Mouse (Mus musculus): Measurements from ENCODE around the gene Calcrl. TPM values are rescaled to one million over a fixed set of nuclear protein-coding genes. Genes with fewer than 3 reads are reported as not detected.
A peak's percentile ranks its signal among the peaks of the same experiment; 100 is the strongest.
"Not testable (repeated sequence)": the region's sequence is repeated elsewhere in the genome, so short reads cannot be mapped to it uniquely, and the experiment has no call there.

Calcrl gene
- polyA plus RNA-seq, 1 experiment from 2014 or later, result 23.0 TPM

DNA sequence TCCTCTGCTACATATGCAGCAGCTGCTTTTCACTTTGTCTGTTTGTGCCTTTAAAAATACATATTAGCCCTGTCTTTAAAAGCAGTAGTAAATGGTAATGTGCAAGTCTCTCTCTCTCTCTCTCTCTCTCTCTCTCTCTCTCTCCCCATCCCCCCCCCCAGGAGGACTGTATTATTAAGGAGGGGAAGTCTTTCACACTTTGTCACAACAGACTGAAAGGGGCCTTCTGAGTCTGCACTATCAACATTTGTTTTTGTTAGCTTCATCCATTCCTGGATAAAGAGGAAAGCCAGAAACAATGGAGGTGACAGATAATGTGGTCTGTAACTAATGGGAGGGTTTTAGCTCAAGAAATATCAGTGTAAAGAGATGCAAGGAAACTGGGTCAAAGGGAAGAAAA is 36.1 kb downstream of the Calcrl start:
- DNase-seq (ENCODE audit: low spot score), result no peak

DNA sequence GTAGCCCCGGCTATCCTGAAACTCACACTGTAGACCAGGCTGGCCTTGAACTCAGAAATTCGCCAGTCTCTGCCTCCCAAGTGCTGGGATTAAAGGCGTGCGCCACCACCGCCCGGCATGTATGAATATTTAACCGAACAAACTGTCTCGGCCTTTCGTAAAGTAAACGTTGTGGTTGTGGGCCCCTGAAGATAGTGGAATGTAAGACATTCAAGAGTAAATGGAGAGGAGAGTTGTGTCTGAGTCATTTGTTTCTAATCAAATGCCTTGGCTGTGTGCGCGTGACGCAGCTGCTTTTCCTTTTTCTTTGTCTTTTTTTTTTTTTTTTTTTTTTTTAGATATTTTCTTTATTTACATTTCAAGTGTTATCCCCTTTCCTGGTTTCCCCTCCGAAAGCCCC is 36.7 kb downstream of the Calcrl start:
- DNase-seq (ENCODE audit: low spot score), result not testable (repeated sequence)

- DNase-seq (ENCODE audit: low spot score), result no peak
Measured at GRCm38 (mm10) chr2:84388023-84388416, 37.2 kb downstream of the Calcrl start.

DNA sequence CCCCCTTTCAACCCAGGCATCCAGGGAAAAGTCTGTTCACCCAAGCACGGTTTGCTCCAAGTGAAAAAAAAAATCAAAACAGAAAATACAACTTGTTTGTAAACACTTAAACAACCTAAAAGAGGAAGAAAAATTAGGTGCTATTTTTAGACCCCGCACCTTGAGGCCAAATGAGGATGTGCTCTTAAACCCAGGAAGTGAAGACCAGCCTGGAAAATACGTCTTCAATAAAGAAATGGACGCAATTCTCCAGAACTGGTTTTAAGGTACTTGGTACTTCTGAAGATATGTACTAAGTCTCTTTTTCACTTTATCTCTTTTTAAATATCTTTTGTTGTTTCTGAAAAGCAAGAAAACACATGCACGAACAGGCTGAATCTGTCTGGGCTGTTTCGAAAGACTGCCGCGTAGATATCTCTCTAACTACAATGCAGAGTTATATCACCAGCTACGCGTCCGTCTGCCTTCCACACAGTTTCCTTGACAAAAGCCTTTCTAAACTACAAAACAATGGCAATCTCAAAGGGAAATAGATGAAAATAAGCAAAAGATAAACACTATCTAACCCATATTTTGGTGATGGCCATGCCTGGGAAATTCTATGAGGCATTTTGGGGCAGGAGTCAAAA is 37.7 kb downstream of the Calcrl start:
- DNase-seq (ENCODE audit: low spot score), result peak; percentile 5

GRCm38 (mm10) chr2:84386563-84387393 is 38.4 kb downstream of the Calcrl start:
- no peak for DNase-seq (ENCODE audit: low spot score)

DNA sequence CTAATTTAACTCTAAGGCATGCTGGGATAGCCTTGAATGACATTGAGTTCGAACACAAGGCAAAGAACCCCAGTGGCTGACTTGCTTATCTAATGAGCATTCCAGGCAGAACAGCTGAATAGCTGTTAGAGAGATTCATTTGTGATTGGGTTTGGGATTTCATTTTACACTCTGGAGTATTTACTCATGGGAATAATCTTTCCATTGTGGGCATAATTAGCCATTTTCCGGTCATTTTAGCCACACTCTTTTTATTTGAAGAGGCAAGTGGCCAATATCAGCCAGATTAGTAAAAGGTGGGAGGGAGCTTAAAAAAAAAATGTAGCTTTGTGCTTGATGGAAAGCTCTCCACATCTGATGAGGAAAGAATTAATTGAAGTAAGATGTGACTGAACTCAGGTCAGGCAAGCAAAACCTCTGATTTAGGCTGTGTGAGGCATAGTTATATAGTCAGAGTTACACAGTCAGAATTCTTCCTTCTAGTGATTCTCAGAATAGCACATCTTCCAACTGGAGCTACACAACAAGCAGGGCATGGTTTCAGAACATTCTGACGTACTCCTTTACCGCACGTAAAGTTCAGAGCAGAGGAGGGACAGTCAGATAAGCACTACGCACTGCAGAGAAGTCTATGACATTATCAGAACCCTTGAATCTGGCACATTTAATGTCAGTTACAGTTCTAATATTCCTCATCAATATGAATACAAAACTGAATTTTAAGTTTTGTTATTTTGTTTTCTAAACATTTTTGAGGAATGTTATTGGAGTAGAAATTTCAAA is 40.1 kb downstream of the Calcrl start:
- no peak for DNase-seq (ENCODE audit: low spot score)

DNA sequence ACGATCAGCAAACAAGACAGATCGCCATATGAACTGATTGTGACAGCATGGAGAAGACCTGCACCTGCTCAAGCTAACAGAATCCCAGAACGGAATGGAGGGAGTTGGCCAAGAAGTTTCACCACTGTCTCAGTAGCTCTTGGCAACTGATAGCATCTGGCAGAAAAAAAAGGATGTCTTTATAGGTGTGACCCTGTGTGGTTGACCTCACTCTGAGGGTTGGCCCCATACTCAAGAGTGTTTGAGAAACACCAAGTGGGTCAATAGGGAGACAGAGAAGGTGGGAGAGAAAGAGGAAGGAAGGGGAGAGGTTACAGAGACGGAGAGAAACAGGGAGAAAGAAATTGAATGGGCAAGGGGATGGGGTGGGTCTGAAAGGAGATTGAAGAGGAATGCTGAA is 41.4 kb downstream of the Calcrl start:
- DNase-seq (ENCODE audit: low spot score), result no peak

DNA sequence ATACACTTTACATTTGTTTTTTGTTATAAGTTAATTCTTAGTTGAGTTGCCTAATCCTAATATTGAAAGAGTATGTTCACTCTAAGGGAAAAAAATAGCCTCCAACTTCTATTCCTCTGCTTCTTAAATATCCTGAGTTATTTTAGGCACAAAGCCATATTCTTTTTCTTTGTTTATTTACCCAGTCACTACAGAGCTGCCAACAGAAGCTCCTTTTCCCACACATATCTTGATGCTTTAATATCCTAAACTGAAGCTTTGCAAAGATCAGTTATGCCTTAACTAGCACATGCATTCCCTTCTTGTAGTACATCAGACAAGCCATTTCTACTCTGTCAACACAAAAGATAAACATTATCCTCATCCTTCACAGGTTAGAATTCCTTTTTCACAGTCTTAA is 42.7 kb downstream of the Calcrl start:
- no peak for DNase-seq (ENCODE audit: low spot score)

DNA sequence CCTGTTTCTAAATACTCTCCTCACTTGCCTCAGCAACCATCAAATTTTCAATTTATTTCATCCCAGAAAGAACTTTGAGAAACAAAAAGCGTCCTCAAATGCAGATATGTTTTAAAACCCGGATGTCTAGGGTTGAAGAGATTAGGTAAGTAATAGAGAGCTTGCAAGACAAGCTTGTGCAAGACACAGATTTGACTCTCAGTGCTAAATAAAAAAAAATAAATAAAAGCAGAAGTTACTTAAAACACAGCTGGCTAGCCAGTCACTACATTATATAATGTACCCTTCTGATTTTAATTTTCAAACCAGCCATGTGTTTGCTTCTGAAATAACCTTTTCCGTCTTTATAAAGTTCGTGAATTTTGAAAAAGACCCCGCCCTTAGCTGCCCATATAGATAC is 43.2 kb downstream of the Calcrl start:
- no peak for DNase-seq (ENCODE audit: low spot score)

GRCm38 (mm10) chr2:84380816-84381215 is 44.4 kb downstream of the Calcrl start:
- no peak for DNase-seq (ENCODE audit: low spot score)

DNA sequence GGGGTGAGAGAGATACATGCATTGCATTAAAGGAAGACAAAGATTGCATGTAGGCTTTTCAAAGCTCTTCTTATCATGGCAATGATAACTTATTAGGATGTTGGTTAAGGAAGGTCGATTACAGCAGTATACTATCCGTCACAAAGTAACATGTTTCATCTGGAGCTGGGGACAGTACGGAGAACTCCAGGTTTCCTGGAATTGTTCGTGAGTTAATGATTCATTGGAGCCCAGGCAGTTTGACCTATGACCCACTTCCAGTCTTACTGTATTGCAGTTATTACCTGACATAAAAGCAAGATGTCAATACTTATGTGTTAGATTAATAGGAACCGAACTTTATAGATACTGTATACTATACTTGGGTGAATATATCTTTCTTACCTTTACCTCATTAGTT is 46.5 kb downstream of the Calcrl start:
- DNase-seq (ENCODE audit: low spot score), result no peak

- no peak for DNase-seq (ENCODE audit: low spot score)
Measured at GRCm38 (mm10) chr2:84369256-84369655, 56.0 kb downstream of the Calcrl start.

DNA sequence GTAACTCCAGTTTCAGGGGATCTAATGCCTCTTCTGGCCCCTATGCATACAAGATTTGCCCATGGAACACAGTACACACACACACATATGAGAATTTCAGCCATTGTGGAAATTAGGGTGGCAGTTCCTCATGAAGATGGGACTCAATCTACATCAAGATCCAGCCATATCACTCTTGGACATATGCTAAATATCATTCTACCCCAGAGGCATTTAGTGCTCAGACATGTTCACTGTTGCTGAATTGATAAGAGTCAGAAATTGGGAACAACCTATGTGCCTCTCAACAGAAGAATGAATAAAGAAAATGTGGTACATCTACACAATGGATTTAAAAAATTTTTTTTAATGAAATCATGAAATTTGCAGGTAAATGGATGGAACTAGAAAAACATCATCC is 58.5 kb downstream of the Calcrl start:
- DNase-seq (ENCODE audit: low spot score), result no peak

DNA sequence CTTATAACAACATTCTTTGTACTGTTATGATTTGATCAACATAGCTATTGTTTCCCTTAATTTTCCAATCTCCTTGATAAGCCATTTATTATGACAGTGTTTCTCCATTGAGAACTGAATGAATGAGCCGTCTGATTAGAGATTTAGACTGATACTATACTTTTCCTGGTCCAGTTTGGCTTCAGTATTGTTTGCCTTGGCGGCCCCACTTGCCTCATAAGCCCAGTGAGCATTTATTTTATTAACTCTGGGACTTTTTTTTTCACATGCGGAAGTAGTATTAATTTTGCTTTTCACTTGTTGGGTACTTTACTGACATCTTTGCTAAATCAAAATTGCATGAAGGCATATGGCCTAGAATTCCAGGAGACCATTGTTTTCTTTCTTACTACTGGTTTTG is 59.9 kb downstream of the Calcrl start:
- DNase-seq (ENCODE audit: low spot score), result no peak

- DNase-seq (ENCODE audit: low spot score), result no peak
Measured at GRCm38 (mm10) chr2:84362779-84363719, 62.2 kb downstream of the Calcrl start.

DNA sequence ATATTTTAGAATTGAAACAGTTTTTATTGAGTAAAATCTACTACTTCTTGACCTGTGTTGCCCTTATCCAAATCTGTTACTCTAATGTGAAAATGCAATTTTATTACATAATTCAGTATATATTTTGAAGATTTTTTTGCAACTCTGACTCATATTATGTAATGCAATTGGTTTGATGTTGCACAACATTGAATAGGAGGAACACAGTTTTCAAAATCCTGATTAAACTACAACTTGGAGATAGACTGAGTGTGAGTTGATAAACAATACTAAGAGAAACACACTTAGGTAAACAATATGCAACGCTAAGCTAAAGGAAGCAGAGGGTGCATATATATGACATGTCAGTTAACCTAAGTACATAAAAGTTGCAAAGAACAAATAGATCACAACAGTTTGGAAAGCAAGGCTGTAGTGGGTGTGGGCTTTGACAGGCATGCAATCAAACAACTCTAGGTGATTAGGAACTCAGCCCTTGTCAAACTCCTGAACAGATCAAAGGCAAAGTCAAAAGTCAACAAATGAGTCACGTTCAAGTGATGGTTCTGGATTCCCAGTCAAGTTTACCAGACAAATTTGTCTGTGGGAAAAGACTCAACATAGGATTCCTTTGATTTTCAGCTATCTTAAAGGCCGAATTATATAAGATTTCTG is 66.4 kb downstream of the Calcrl start:
- no peak for DNase-seq (ENCODE audit: low spot score)

- DNase-seq (ENCODE audit: low spot score), result no peak
Measured at GRCm38 (mm10) chr2:84355281-84355680, 69.9 kb downstream of the Calcrl start.

DNA sequence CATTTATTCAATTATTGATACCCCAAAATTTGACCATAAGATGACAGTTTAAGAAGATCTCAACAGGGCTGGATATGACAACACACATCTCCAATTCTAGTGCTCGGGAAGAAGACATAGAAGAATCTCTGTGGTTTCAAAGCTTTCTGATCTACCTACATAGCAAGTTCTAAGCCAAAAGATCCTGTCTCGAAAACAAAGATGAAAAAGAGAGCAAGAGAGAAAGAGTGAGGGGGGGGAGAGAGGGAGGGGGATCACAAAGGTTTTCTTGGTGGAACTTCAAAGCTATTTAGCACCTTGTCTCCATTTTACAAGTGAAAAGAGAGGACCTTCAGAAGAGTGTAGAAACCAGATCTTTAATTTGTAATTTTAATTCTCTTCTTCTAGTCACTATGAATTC is 77.8 kb downstream of the Calcrl start:
- peak; percentile 49 for DNase-seq (ENCODE audit: low spot score)

DNA sequence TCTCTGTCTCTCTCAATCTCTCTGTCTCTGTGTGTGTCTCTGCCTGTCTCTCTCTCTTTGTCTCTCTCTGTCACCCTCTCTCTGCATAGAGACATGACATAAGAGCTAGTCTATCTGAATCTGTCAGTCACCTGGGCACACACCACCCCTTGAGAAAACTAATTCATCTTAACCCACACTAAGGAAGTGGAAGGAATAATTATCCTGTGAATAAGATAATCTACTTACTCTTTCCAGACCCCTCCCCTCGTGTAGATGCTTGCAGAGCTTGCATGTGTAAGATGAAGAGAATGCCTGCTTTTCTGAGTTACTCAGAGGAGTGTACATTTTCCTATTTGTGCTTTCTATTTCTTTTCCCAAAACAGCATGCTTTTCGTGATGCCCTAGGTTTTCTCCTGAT is 81.5 kb downstream of the Calcrl start:
- no peak for DNase-seq (ENCODE audit: low spot score)

- no peak for DNase-seq (ENCODE audit: low spot score)
Measured at GRCm38 (mm10) chr2:84337774-84338450, 87.3 kb downstream of the Calcrl start.

Measured in thymus, postnatal 0 days (tissue).